Mouse (Mus musculus): ENCODE measurements around the gene Mef2d. TPM values are rescaled to one million over a fixed set of nuclear protein-coding genes. Genes with fewer than 3 reads are reported as not detected.
"Not testable (repeated sequence)": the region's sequence is repeated elsewhere in the genome, so short reads cannot be mapped to it uniquely, and the experiment has no call there.

Mef2d gene
- polyA plus RNA-seq, 1 experiment from 2014 or later = 19.8 TPM

GRCm38 (mm10) chr3:88177106-88177505, 34.9 kb downstream of the Mef2d start:
- H3K9me3 ChIP-seq = no peaks in the 10 kb centered on the region
- WGBS = 79% methylated on average over 5 of the region's 5 CpGs
- H3K4me2 ChIP-seq (replicated peaks) = peak overlapping the region; percentile 70
- peaks cover 7% of the 10 kb centered on the region; the same call in 1 of the 2 replicates for H3K4me1 ChIP-seq
- no peak for ATAC-seq (ENCODE audit: low FRiP score, low read depth)
- peak overlapping the region; percentile 49 for H3K4me3 ChIP-seq
- peaks cover 17% of the 10 kb centered on the region for H3K36me3 ChIP-seq
- peak overlapping the region; percentile 83; the same call in 1 of the 2 replicates for H3K27ac ChIP-seq
- peaks cover 3% of the 10 kb centered on the region; the same call in 1 of the 2 replicates for H3K27me3 ChIP-seq (replicated peaks)
- peak overlapping the region; percentile 68 for H3K9ac ChIP-seq

- Histone ChIP-seq H3K4me3 (peak overlapping the region; percentile 49), H3K4me2 (replicated peaks) (peak overlapping the region; percentile 70), H3K36me3 (peaks cover 14% of the 10 kb centered on the region), H3K9ac (peak overlapping the region; percentile 68), H3K27ac (peak overlapping the region; percentile 83), H3K4me1 (peaks cover 7% of the 10 kb centered on the region; the same call in 1 of the 2 replicates), H3K27me3 (replicated peaks) (peaks cover 3% of the 10 kb centered on the region; the same call in 1 of the 2 replicates), H3K9me3 (no peaks in the 10 kb centered on the region)
- WGBS = under 1% methylated on average over 49 of the region's 49 CpGs
- peak; percentile 100 for ATAC-seq (ENCODE audit: low FRiP score, low read depth)
Measured at GRCm38 (mm10) chr3:88177562-88178345, 35.6 kb downstream of the Mef2d start.

DNA sequence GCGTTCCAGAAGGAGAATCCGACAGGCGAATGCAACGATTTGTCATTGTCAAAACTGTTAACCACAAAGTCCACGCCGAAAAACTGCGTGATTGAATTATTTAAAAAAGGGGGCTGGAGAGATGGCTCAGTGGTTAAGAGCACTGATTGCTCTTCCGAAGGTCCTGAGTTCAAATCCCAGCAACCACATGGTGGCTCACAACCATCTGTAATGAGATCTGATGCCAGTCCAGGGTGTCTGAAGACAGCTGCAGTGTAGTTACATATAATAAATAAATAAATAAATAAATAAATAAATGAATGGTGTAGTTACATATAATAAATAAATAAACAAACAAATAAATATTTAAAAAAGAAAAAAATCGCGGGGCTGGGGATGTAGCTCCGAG, 36.2 kb downstream of the Mef2d start:
- peak; percentile 36; the same call in 1 of the 2 replicates for ATAC-seq (ENCODE audit: low FRiP score, low read depth)
- H3K27me3 ChIP-seq (replicated peaks); H3K9me3 ChIP-seq; H3K4me1 ChIP-seq; H3K36me3 ChIP-seq; H3K9ac ChIP-seq: not testable (repeated sequence)
- 38% methylated on average over 11 of the region's 11 CpGs for WGBS
- Histone ChIP-seq H3K27ac (peak overlapping the region; percentile 83; the same call in 1 of the 2 replicates), H3K4me2 (replicated peaks) (peak overlapping the region; percentile 70), H3K4me3 (peak overlapping the region; percentile 49)

DNA sequence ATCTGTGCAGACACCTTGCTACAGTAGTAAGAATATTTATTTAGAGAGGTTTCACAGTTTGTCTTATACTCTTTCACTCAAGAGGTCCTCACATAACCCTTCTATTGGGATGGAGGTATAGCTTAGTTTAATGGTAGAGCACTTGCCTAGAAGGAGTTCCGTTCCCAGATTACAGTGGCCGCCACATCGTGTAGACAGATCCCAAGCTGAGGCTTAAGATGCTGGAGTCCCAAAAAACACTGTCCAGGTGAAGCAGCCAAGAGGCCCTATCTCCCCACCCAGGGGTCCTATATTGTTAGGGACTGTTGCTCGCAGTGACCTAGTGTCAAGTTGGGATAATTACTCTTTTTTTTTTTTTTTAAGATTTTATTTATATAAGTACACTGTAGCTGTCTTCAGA, 36.8 kb downstream of the Mef2d start:
- Histone ChIP-seq H3K4me3 (no peak overlapping the region), H3K4me1 (peaks cover 7% of the 10 kb centered on the region; the same call in 1 of the 2 replicates), H3K36me3 (peaks cover 4% of the 10 kb centered on the region; the same call in 1 of the 2 replicates), H3K27ac (no peak overlapping the region), H3K9me3 (no peaks in the 10 kb centered on the region), H3K27me3 (replicated peaks) (peaks cover 3% of the 10 kb centered on the region; the same call in 1 of the 2 replicates), H3K9ac (no peak overlapping the region), H3K4me2 (replicated peaks) (no peak overlapping the region)
- no peak for ATAC-seq (ENCODE audit: low FRiP score, low read depth)
- 81% methylated on average over 4 of the region's 4 CpGs for WGBS

GRCm38 (mm10) chr3:88181374-88181773, 39.2 kb downstream of the Mef2d start:
- WGBS = 68% methylated on average over 4 of the region's 4 CpGs
- ATAC-seq (ENCODE audit: low FRiP score, low read depth) = no peak
- Histone ChIP-seq H3K36me3 (no peaks in the 10 kb centered on the region), H3K9ac (no peak overlapping the region), H3K27me3 (replicated peaks) (peaks cover 3% of the 10 kb centered on the region; the same call in 1 of the 2 replicates), H3K9me3 (no peaks in the 10 kb centered on the region), H3K27ac (no peak overlapping the region), H3K4me3 (no peak overlapping the region), H3K4me1 (peaks cover 7% of the 10 kb centered on the region; the same call in 1 of the 2 replicates), H3K4me2 (replicated peaks) (no peak overlapping the region)

DNA sequence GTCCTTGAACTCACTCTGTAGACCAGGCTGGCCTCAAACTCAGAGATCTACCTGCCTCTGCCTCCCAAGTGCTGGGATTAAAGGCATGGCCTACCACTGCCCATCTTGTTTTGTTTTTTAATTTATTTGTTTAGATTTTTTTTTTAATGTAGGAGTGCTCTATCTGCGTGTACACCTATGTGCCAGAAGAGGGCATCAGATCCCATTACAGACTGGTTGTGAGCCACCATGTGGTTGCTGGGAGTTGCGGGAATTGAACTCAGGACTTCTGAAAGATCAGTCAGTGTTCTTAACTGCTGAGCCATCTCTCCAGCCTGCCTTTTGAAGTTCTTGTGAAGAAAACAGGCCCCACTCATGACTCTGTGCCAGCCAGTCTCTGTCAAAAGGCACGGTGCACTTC, 44.3 kb downstream of the Mef2d start:
- H3K4me3 ChIP-seq = no peak overlapping the region
- peaks cover 2% of the 10 kb centered on the region; the same call in 1 of the 2 replicates for H3K27me3 ChIP-seq (replicated peaks)
- H3K9me3 ChIP-seq = no peaks in the 10 kb centered on the region
- H3K4me1 ChIP-seq = no peaks in the 10 kb centered on the region
- H3K27ac ChIP-seq = no peak overlapping the region
- WGBS = 77% methylated on average over 3 of the region's 3 CpGs
- ATAC-seq (ENCODE audit: low FRiP score, low read depth) = no peak
- no peak overlapping the region for H3K4me2 ChIP-seq (replicated peaks)
- H3K9ac ChIP-seq = no peak overlapping the region
- no peaks in the 10 kb centered on the region for H3K36me3 ChIP-seq

DNA sequence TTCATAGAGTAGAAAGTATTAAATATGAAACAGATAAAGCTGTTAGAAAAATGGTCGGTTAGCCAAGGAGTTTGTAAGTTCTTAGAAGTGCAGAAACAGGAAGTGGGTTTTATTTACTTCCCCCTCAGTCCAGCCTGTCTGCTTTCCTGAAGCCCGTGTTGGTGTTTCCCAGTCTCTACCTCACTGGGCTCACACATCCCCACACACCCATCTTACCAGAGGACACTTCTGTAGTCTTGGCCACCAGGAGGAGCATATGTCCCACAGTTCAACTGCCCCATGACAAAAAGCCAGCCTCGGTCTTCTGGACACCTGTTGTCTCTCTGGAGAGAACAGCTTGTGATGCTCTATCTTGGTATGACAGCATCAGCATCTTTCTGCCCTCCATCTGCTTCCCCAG, 49.0 kb downstream of the Mef2d start:
- no peak overlapping the region for H3K27ac ChIP-seq
- no peaks in the 10 kb centered on the region for H3K36me3 ChIP-seq
- H3K27me3 ChIP-seq (replicated peaks) = 0 out of 2 replicates have a peak, but pooled peaks cover 5% of the 10 kb centered on the region
- 27% methylated on average over 3 of the region's 3 CpGs for WGBS
- no peaks in the 10 kb centered on the region for H3K9me3 ChIP-seq
- ATAC-seq (ENCODE audit: low FRiP score, low read depth) = no peak
- H3K9ac ChIP-seq = no peak overlapping the region
- H3K4me1 ChIP-seq = 0 out of 2 replicates have a peak, but pooled peaks cover 7% of the 10 kb centered on the region
- no peak overlapping the region for H3K4me3 ChIP-seq
- no peak overlapping the region for H3K4me2 ChIP-seq (replicated peaks)

DNA sequence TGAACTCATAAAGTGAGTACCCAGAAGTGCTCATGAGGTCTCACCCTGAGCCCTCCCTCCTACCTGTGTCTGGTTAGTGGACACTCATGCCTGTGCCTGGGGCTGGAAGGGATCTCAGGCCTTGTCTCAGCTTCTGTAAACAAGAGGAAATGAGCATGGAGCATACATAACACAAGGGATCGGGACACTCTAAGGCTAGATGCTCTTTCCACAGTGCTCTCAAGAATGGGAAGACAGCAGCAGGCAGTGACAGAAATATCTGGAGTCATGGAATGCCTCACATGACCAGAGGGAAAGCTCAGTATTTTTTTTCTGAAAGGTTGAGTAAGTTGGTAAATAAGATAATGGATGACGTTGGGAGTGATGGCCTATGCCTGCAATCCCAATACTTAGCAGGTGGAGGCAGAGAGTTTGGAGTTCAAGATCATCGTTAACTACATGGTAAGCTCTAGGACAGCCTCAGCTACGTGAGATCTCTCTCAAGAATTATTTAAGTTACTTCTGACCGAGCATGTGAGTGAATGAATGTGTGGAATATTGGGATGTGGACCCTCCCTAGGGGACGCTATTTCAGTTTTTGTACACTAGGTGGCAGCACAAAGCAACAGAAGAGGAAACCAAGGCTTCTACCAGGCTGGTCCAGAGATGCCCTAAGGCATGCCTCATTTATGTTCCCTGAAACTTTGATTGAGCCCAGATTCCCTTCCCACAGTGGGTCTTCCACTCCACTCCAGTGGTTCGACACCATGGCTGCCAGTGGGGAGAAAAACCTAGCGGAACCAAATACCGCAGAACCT, 49.8 kb downstream of the Mef2d start:
- 0 out of 2 replicates have a peak, but pooled peaks cover 8% of the 10 kb centered on the region for H3K4me1 ChIP-seq
- H3K9ac ChIP-seq = no peak overlapping the region
- no peak overlapping the region for H3K27ac ChIP-seq
- H3K4me2 ChIP-seq (replicated peaks) = no peak overlapping the region
- no peak overlapping the region for H3K4me3 ChIP-seq
- peak; percentile 56; the same call in 1 of the 2 replicates for ATAC-seq (ENCODE audit: low FRiP score, low read depth)
- WGBS = 32% methylated on average over 9 of the region's 9 CpGs
- no peaks in the 10 kb centered on the region for H3K36me3 ChIP-seq
- no peaks in the 10 kb centered on the region for H3K9me3 ChIP-seq
- peaks cover 7% of the 10 kb centered on the region; the same call in 1 of the 2 replicates for H3K27me3 ChIP-seq (replicated peaks)

DNA sequence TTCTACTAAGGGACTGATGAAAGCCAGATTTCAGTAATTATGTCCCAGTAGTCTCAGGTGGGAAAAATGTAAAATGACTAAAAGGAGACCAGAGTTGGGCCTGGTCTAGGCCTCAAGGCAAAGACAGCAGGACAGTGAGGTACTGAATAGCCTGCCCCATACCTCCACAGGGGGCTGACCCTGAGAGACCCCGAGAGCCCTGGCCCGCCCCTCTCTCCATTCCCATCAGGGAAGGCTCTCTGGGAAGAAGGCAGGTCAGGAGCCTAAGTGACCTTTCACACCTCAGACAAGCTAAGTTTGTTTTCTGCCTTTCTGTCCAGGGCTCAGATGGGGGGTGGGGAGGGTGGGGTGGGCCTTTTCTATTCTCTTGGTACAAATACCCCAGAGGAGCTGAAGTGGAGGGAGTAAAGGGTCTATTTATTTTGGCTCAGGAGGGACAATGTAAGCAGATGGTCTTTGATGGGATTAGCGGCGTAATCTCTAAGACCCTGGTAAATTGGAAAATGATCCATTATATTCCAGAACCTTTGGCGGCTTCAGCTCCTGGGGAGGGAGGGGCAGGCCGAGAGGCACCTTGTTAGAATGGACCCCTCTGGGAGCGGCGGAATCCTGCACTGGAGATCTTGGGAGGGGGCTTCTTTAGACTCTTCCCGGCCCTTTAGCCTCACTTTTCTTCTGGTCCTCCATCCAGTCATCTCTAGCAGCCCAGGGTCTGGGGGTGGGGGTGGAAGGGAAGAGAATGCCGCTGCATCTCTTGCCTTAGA, 55.8 kb downstream of the Mef2d start:
- Histone ChIP-seq H3K4me2 (replicated peaks) (peak overlapping the region; percentile 47), H3K9ac (0 out of 2 replicates have a peak overlapping the region, but pooled peaks have one; percentile 14), H3K27me3 (replicated peaks) (peaks cover 37% of the 10 kb centered on the region), H3K4me3 (no peak overlapping the region), H3K36me3 (no peaks in the 10 kb centered on the region), H3K27ac (no peak overlapping the region), H3K4me1 (peaks cover 46% of the 10 kb centered on the region), H3K9me3 (no peaks in the 10 kb centered on the region)
- WGBS = 7% methylated on average over 10 of the region's 10 CpGs
- ATAC-seq (ENCODE audit: low FRiP score, low read depth) = no peak

- WGBS = 7% methylated on average over 9 of the region's 9 CpGs
- Histone ChIP-seq H3K36me3 (no peaks in the 10 kb centered on the region), H3K4me3 (no peak overlapping the region; the same call in 1 of the 2 replicates), H3K27me3 (replicated peaks) (peaks cover 40% of the 10 kb centered on the region), H3K9me3 (no peaks in the 10 kb centered on the region), H3K9ac (0 out of 2 replicates have a peak overlapping the region, but pooled peaks have one; percentile 14), H3K4me1 (peaks cover 50% of the 10 kb centered on the region), H3K27ac (no peak overlapping the region), H3K4me2 (replicated peaks) (peak overlapping the region; percentile 47)
- ATAC-seq (ENCODE audit: low FRiP score, low read depth) = no peak
Measured at GRCm38 (mm10) chr3:88198505-88199020, 56.4 kb downstream of the Mef2d start.

GRCm38 (mm10) chr3:88199541-88200110, 57.5 kb downstream of the Mef2d start:
- Histone ChIP-seq H3K27ac (no peak overlapping the region), H3K36me3 (no peaks in the 10 kb centered on the region), H3K4me2 (replicated peaks) (peak overlapping the region; percentile 84), H3K27me3 (replicated peaks) (peaks cover 46% of the 10 kb centered on the region), H3K4me1 (peaks cover 60% of the 10 kb centered on the region), H3K4me3 (peak overlapping the region; percentile 54; the same call in 1 of the 2 replicates), H3K9ac (peak overlapping the region; percentile 96; the same call in 1 of the 2 replicates), H3K9me3 (no peaks in the 10 kb centered on the region)
- WGBS = 25% methylated on average over 2 of the region's 2 CpGs
- no peak for ATAC-seq (ENCODE audit: low FRiP score, low read depth)
